Mouse (Mus musculus) frontal cortex, postnatal 36 days (tissue): Measurements from ENCODE around the gene Tmem216.

ENCODE experiments used
- DNase-seq, 2 experiments: peaks; one replicate each; pipeline ENCODE4 v3.0.0; 2022; ENCODE audit warnings: low spot score in 2 of 2

Tmem216 gene

DNA sequence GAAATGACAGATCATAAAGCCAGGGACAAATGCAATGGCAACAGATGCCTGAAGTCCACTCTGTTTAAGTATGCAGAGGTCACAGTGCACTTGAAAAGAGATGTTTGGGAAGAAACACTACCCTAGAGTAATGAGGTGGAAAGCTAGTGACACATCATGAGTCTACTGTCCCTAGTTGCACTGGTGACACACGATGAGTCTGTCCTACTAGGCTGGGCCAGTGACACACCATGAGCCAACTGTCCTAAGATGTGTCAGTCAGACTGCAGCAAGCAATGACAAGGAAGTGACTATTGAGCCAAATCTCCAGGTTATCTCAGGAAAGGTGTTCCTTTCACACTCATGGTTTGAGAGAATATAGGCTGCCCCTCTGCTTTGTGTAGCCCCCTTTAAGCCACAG, 60.4 kb downstream of the Tmem216 start:
- DNase-seq = no peak

DNA sequence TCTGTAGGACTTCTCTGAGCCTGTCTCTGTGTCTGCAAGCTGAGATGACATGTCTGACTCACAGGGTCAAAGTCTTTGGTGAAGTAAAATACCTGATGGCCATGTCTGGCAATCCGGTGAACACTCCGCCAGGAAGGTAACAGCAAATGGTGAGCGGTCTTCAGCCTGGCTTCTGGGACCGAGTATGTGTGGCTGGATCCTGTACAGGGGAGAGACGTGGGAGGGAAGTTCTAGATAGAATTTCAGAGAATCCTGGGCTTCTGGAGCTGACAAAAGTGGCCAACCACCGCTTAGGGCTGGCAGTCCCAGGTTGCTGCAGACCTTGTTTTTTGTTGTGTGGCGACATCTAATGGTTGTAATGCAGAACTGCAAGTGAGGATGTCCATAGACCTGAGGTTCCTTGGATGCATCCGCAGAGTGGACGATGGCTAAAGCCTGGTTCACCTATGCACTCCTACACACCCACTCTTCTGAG, 69.7 kb downstream of the Tmem216 start:
- peak in 1 of 2 experiments; percentile 75 for DNase-seq
